Mouse (Mus musculus) neural tube, embryonic 13.5 days (tissue): Measurements from ENCODE around the gene Tmem108. TPM values are rescaled to one million over a fixed set of nuclear protein-coding genes. Genes with fewer than 3 reads are reported as not detected.

ENCODE experiments used
- ATAC-seq: fragments of 200-750 bp; cut with Nextera tagmentation; 2 replicates; pipeline ENCODE4 v1.8.0; 2017; ENCODE audit warnings: low read depth, mild to moderate bottlenecking, moderate TSS enrichment, moderate library complexity
- H3K27ac ChIP-seq: fragments of 300-500 bp; sonication (generic); replicated peaks from 2 replicates; pipeline ENCODE4 v1.5.1; 2015; ENCODE audit warnings: moderate library complexity, mild to moderate bottlenecking, inconsistent platforms
- H3K27me3 ChIP-seq: fragments of 300-500 bp; sonication (generic); 2 replicates; pipeline ENCODE4 v1.6.1; 2015; ENCODE audit warnings: mild to moderate bottlenecking, inconsistent platforms
- H3K36me3 ChIP-seq: fragments of 300-500 bp; sonication (generic); 2 replicates; pipeline ENCODE4 v1.6.1; 2015; ENCODE audit warnings: mild to moderate bottlenecking, inconsistent platforms
- H3K4me1 ChIP-seq: fragments of 300-500 bp; sonication (generic); replicated peaks from 2 replicates; pipeline ENCODE4 v1.6.1; 2015; ENCODE audit warnings: inconsistent platforms
- H3K4me2 ChIP-seq: fragments of 300-500 bp; sonication (generic); 2 replicates; pipeline ENCODE4 v1.6.1; 2015; ENCODE audit warnings: inconsistent platforms, mild to moderate bottlenecking, moderate library complexity
- H3K4me3 ChIP-seq: fragments of 300-500 bp; sonication (generic); 2 replicates; pipeline ENCODE4 v1.5.1; 2015; ENCODE audit warnings: mild to moderate bottlenecking, inconsistent platforms
- H3K9ac ChIP-seq: fragments of 300-500 bp; sonication (generic); 2 replicates; pipeline ENCODE4 v1.6.1; 2015; ENCODE audit warnings: moderate library complexity, mild to moderate bottlenecking, inconsistent platforms
- H3K9me3 ChIP-seq: fragments of 300-500 bp; sonication (generic); 2 replicates; pipeline ENCODE4 v1.6.1; 2016; ENCODE audit warnings: inconsistent platforms
- WGBS: fragments of 180-500 bp; shearing (Covaris S2); methylation state at CpG from one replicate; pipeline ENCODE4 v1.1.7; 2015; 5-methylcytosine and 5-hydroxymethylcytosine counted together
- polyA plus RNA-seq: library from polyadenylated mRNA; unstranded; fragments of >200 nt; fragmentation: Nextera tagmentation; extraction: Ambion mirVana; gene quantifications from 2 replicates; pipeline ENCODE4 v1.2.1, GENCODE M21; 2015

Gene Tmem108
- polyA plus RNA-seq, 1 experiment from 2014 or later, result 24.9 TPM

DNA sequence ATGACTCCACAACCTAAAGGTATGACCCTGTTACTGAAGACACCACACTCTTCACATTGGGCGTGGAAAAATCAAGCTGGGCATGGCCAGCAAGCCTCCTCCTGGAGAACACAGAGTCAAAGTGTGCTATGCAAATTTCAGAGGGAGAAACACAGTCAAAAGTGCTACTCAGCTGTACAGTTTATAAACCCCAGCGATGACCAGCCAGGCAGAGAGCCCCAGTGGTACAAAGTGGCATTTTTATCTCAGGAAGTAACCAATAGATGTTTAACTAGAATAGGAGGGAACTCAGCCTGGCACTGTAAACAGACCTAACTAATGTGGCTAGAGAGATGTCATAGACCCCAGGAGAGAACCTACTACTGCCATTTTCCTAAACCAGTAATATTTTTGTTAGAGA lies 115.0 kb downstream of the Tmem108 start:
- Histone ChIP-seq H3K9ac (no peak overlapping the region), H3K36me3 (no peaks in the 10 kb centered on the region), H3K27me3 (no peaks in the 10 kb centered on the region), H3K4me1 (peaks cover 23% of the 10 kb centered on the region), H3K9me3 (no peaks in the 10 kb centered on the region), H3K4me3 (no peak overlapping the region), H3K27ac (no peak overlapping the region), H3K4me2 (no peak overlapping the region)
- WGBS, result 75% methylated on average over 2 of the region's 2 CpGs
- ATAC-seq, result no peak

GRCm38 (mm10) chr9:103645724-103646123 lies 115.9 kb downstream of the Tmem108 start:
- no peak for ATAC-seq
- WGBS, result 94% methylated on average over 7 of the region's 7 CpGs
- no peaks in the 10 kb centered on the region for H3K27me3 ChIP-seq
- no peak overlapping the region for H3K4me3 ChIP-seq
- no peaks in the 10 kb centered on the region for H3K36me3 ChIP-seq
- H3K4me2 ChIP-seq, result no peak overlapping the region
- H3K27ac ChIP-seq, result no peak overlapping the region
- peaks cover 30% of the 10 kb centered on the region for H3K4me1 ChIP-seq
- H3K9me3 ChIP-seq, result no peaks in the 10 kb centered on the region
- no peak overlapping the region for H3K9ac ChIP-seq

GRCm38 (mm10) chr9:103642300-103642699 lies 119.3 kb downstream of the Tmem108 start:
- Histone ChIP-seq H3K4me1 (peaks cover 37% of the 10 kb centered on the region), H3K4me3 (no peak overlapping the region), H3K4me2 (no peak overlapping the region), H3K36me3 (no peaks in the 10 kb centered on the region), H3K9ac (no peak overlapping the region), H3K9me3 (no peaks in the 10 kb centered on the region), H3K27ac (no peak overlapping the region), H3K27me3 (no peaks in the 10 kb centered on the region)
- WGBS, result 64% methylated on average over 10 of the region's 10 CpGs
- no peak for ATAC-seq

GRCm38 (mm10) chr9:103641340-103641739 lies 120.3 kb downstream of the Tmem108 start:
- no peaks in the 10 kb centered on the region for H3K36me3 ChIP-seq
- WGBS, result 80% methylated on average over 4 of the region's 4 CpGs
- no peak overlapping the region for H3K9ac ChIP-seq
- H3K4me3 ChIP-seq, result no peak overlapping the region
- H3K9me3 ChIP-seq, result no peaks in the 10 kb centered on the region
- H3K27me3 ChIP-seq, result no peaks in the 10 kb centered on the region
- no peak overlapping the region for H3K4me2 ChIP-seq
- peaks cover 40% of the 10 kb centered on the region for H3K4me1 ChIP-seq
- ATAC-seq, result no peak
- peak overlapping the region; percentile 14 for H3K27ac ChIP-seq

DNA sequence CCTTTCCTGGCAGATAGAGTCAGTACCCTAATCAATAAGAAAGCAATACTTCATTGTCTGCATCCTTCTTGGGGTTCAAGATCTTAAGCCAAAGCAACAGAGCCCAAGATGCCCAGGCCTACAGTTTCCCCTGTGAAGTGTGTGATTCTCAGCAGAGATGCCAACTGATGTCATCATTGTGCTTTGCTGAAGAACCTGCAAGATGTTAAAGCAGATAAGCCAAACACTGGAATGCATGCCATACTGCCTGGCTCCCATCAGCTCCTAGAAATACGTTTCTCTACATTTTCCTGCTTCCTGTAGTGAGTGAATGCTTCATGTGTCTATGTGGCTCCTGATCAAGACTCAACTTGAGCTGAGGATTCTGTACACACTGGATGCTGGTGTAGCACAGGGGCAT lies 122.2 kb downstream of the Tmem108 start:
- no peak for ATAC-seq
- 78% methylated on average over 1 of the region's 1 CpGs for WGBS
- no peak overlapping the region for H3K4me3 ChIP-seq

DNA sequence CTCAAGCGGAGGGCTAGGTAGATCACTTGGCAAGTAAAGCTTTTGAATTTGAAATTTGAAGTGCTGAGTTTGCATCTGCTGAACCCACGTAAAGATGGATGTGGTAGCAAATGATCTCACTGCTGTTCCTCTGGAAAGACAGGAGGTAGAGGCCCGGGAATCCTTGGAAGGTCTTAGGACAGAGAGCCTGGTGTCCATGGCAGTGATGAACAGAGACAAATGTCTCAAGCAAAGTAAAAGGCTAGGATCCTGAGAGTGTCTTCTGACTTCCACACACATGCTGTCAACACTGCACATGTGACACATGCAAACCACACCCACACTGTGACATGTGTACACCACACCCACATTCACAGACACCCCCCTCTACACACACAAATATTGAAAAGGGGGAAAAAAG lies 124.2 kb downstream of the Tmem108 start:
- Histone ChIP-seq H3K27me3 (no peaks in the 10 kb centered on the region), H3K27ac (no peak overlapping the region), H3K4me2 (no peak overlapping the region), H3K4me1 (peaks cover 38% of the 10 kb centered on the region), H3K4me3 (no peak overlapping the region), H3K36me3 (no peaks in the 10 kb centered on the region), H3K9ac (no peak overlapping the region), H3K9me3 (no peaks in the 10 kb centered on the region)
- 79% methylated on average over 3 of the region's 3 CpGs for WGBS
- no peak for ATAC-seq

More for the DNA sequence above, 122.2 kb downstream of the Tmem108 start:
- Histone ChIP-seq H3K27ac (no peak overlapping the region), H3K27me3 (no peaks in the 10 kb centered on the region), H3K9ac (no peak overlapping the region), H3K4me2 (no peak overlapping the region), H3K36me3 (no peaks in the 10 kb centered on the region), H3K4me1 (peaks cover 40% of the 10 kb centered on the region), H3K9me3 (no peaks in the 10 kb centered on the region)

DNA sequence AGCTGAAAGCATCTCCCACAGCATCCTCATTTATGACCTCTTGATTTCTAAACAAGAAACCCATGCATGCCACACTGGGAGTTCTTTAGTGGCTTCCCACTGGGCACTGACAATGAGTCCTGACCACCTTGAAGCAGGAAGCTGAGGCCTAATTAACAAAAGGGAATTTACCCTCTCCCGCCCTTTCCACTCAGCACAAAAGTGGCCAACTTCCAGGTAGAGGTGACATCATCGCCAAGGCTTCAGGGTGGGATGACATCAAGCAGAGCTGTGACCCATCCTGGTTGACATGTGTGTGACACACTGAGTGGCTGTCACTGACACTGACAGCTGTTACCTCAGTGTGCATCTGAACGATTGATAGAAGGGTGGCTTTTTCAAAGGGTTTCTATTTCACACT lies 124.8 kb downstream of the Tmem108 start:
- Histone ChIP-seq H3K9me3 (no peaks in the 10 kb centered on the region), H3K27me3 (no peaks in the 10 kb centered on the region), H3K36me3 (no peaks in the 10 kb centered on the region), H3K4me1 (peaks cover 35% of the 10 kb centered on the region), H3K27ac (no peak overlapping the region), H3K4me2 (no peak overlapping the region), H3K4me3 (no peak overlapping the region), H3K9ac (no peak overlapping the region)
- WGBS, result 34% methylated on average over 3 of the region's 3 CpGs
- no peak for ATAC-seq

GRCm38 (mm10) chr9:103628861-103629469 lies 132.7 kb downstream of the Tmem108 start:
- no peak for ATAC-seq
- Histone ChIP-seq H3K36me3 (no peaks in the 10 kb centered on the region), H3K27me3 (no peaks in the 10 kb centered on the region), H3K27ac (peak overlapping the region; percentile 64; the same call in 1 of the 2 replicates), H3K4me2 (no peak overlapping the region), H3K4me3 (no peak overlapping the region), H3K9ac (no peak overlapping the region), H3K4me1 (peaks cover 17% of the 10 kb centered on the region), H3K9me3 (no peaks in the 10 kb centered on the region)
- 14% methylated on average over 9 of the region's 9 CpGs for WGBS

DNA sequence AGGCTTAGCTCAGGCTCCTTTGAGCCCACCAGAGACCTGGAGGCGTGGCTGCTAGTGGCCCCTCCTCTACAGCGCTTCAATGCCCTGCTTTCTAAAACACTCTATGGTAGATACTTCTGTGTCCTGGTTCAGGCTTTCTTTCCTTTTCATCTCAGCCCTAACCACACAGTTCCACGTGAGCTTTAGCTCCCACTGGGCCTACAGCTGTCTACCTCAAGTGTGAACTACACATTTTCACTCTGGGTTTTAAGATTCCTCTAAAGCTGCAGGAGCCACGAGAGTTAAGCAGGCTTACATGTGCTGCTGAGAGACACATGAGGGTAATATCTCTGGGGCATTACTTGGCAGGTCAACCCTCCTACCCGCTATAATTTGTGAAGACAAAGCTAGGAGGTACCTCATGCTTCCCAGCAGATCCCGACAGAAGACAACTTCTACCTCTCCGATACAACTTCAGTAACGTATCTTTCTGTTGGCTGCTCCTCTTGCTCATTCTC lies 134.2 kb downstream of the Tmem108 start:
- H3K9ac ChIP-seq, result no peak overlapping the region
- H3K4me3 ChIP-seq, result no peak overlapping the region
- H3K27me3 ChIP-seq, result no peaks in the 10 kb centered on the region
- 85% methylated on average over 8 of the region's 8 CpGs for WGBS
- no peak for ATAC-seq
- no peak overlapping the region for H3K4me2 ChIP-seq
- peaks cover 17% of the 10 kb centered on the region for H3K4me1 ChIP-seq
- no peak overlapping the region for H3K27ac ChIP-seq
- H3K9me3 ChIP-seq, result no peaks in the 10 kb centered on the region
- no peaks in the 10 kb centered on the region for H3K36me3 ChIP-seq

DNA sequence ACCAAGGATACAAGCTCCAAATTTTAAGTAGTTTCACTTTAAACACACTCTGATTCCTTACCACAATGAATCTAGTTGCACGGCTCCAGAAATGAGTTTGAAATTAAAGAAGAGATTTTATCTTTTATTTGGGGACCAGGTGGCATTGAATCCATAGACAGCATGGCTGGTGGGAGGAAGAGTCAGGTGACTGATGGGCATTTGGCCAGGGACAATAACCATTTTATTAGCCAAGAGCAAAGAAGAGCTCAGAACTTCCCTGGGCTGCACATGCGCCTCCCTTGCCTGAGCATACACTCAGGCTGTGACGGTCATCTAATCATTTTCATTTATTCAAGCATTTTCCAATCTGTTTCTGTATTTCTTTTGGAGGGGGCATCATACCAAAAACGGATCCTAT lies 135.5 kb downstream of the Tmem108 start:
- H3K4me2 ChIP-seq, result no peak overlapping the region
- no peak overlapping the region for H3K9ac ChIP-seq
- H3K27me3 ChIP-seq, result no peaks in the 10 kb centered on the region
- no peaks in the 10 kb centered on the region for H3K9me3 ChIP-seq
- no peak overlapping the region for H3K27ac ChIP-seq
- no peak for ATAC-seq
- H3K4me3 ChIP-seq, result no peak overlapping the region
- H3K36me3 ChIP-seq, result no peaks in the 10 kb centered on the region
- peaks cover 17% of the 10 kb centered on the region for H3K4me1 ChIP-seq
- WGBS, result 85% methylated on average over 4 of the region's 4 CpGs

DNA sequence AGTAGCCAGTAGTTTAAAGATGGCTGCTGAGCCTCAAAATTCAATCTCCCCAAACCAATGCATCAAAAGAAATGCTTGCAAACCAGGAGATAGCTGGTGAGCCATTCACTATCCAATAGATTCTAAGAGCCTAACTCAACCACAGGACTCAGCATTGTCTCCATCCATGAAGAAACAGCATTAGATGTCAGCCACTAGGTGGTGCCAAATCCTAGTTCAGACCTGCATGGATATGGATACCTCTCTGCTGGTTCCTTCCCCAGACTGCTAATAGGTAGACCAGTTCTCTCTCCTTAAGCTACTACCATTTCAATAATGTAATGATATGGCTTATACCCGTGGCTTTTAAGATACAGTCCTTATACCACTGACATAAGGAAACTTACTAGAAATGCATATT lies 137.0 kb downstream of the Tmem108 start:
- no peak overlapping the region for H3K27ac ChIP-seq
- no peaks in the 10 kb centered on the region for H3K36me3 ChIP-seq
- WGBS, result 50% methylated on average over 1 of the region's 1 CpGs
- H3K4me1 ChIP-seq, result peaks cover 15% of the 10 kb centered on the region
- no peaks in the 10 kb centered on the region for H3K9me3 ChIP-seq
- no peak overlapping the region for H3K4me3 ChIP-seq
- peak; percentile 78 for ATAC-seq
- no peak overlapping the region for H3K9ac ChIP-seq
- no peak overlapping the region for H3K4me2 ChIP-seq
- no peaks in the 10 kb centered on the region for H3K27me3 ChIP-seq

GRCm38 (mm10) chr9:103623560-103624316 lies 137.9 kb downstream of the Tmem108 start:
- Histone ChIP-seq H3K4me1 (peaks cover 6% of the 10 kb centered on the region), H3K27ac (no peak overlapping the region), H3K9ac (no peak overlapping the region), H3K4me2 (no peak overlapping the region), H3K9me3 (no peaks in the 10 kb centered on the region), H3K27me3 (no peaks in the 10 kb centered on the region), H3K4me3 (no peak overlapping the region), H3K36me3 (no peaks in the 10 kb centered on the region)
- 72% methylated on average over 19 of the region's 19 CpGs for WGBS
- ATAC-seq, result no peak
